Mouse (Mus musculus): ENCODE data around the gene Oit1.

DNA sequence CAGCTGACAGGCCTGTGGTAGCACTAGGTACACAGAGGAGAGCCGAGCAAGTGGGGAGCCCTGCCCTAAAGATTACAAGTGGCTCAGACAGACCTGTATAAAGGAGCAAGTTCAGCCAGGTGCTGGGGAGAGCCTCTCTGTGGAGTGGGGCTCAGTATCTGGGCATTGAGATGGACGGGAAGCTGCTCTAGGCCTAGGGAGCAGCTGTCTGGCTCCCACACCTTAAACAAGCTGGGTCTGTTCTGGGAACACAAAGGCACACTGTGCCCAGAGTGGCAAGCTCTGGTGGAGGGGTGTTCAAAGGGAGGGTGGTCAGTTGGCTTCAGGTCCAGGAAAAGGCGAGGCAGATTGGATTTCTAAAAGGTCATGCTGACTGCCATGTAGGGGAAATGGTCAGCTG is 73.5 kb downstream of the Oit1 start:
- TF ChIP-seq CTCF (IDR thresholded peaks at IDR 0.05; ENCODE audit: low read depth, low read length): no peak
- no peak for TF ChIP-seq POLR2A (IDR thresholded peaks at IDR 0.05; ENCODE audit: insufficient read depth, low read length)
- no peak for TF ChIP-seq EP300 (IDR thresholded peaks at IDR 0.05; ENCODE audit: insufficient read depth, low read depth, low read length)
